Mouse (Mus musculus): ENCODE measurements around the gene Casq2.

- TF ChIP-seq MAFK (IDR thresholded peaks at IDR 0.05; ENCODE audit: insufficient read depth, low read depth, low read length) (no peak), ZNF384 (IDR thresholded peaks at IDR 0.05; ENCODE audit: low read depth, low read length) (no peak)
Observed at GRCm38 (mm10) chr3:102045071-102045470, 41.1 kb upstream of the Casq2 start.
